Mouse (Mus musculus): Measurements from ENCODE around the gene Rpl13.
"Not testable (repeated sequence)": the region's sequence is repeated elsewhere in the genome, so short reads cannot be mapped to it uniquely, and the experiment has no call there.

Rpl13 gene

GRCm38 (mm10) chr8:123101735-123102685 is at the start of gene Rpl13:
Gene Rpl13, plus strand, starts transcription at chr8:123102350.
- DNase-seq (ENCODE audit: low read depth, low spot score): peak; percentile 90

GRCm38 (mm10) chr8:123062721-123063120 is 39.4 kb upstream of the Rpl13 start, which contains the start of gene Spg7:
Gene Spg7, plus strand, starts transcription at chr8:123062942.
- no peak for DNase-seq (ENCODE audit: low read depth, low spot score)

GRCm38 (mm10) chr8:123064072-123064471 is 38.1 kb upstream of the Rpl13 start:
- no peak for DNase-seq (ENCODE audit: low read depth, low spot score)

- DNase-seq (ENCODE audit: low read depth, low spot score): no peak
These were observed 37.3 kb upstream of the Rpl13 start for GRCm38 (mm10) chr8:123064809-123065213.

- DNase-seq (ENCODE audit: low read depth, low spot score): peak; percentile 91
These were observed 36.7 kb upstream of the Rpl13 start for GRCm38 (mm10) chr8:123065214-123066100.

- no peak for DNase-seq (ENCODE audit: low read depth, low spot score)
These were observed 36.0 kb upstream of the Rpl13 start for GRCm38 (mm10) chr8:123066101-123066683.

GRCm38 (mm10) chr8:123071176-123071575 is 31.0 kb upstream of the Rpl13 start:
- no peak for DNase-seq (ENCODE audit: low read depth, low spot score)

GRCm38 (mm10) chr8:123077213-123077612 is 24.9 kb upstream of the Rpl13 start:
- no peak for DNase-seq (ENCODE audit: low read depth, low spot score)

GRCm38 (mm10) chr8:123082993-123083392 is 19.2 kb upstream of the Rpl13 start:
- no peak for DNase-seq (ENCODE audit: low read depth, low spot score)

GRCm38 (mm10) chr8:123083610-123084009 is 18.5 kb upstream of the Rpl13 start:
- DNase-seq (ENCODE audit: low read depth, low spot score): no peak

GRCm38 (mm10) chr8:123087289-123087688 is 14.9 kb upstream of the Rpl13 start:
- DNase-seq (ENCODE audit: low read depth, low spot score): no peak

- no peak for DNase-seq (ENCODE audit: low read depth, low spot score)
These were observed 4.9 kb upstream of the Rpl13 start for GRCm38 (mm10) chr8:123097216-123097615.

- DNase-seq (ENCODE audit: low read depth, low spot score): no peak
These were observed 4.2 kb upstream of the Rpl13 start for GRCm38 (mm10) chr8:123097786-123098584.

- DNase-seq (ENCODE audit: low read depth, low spot score): no peak
These were observed 1.9 kb upstream of the Rpl13 start for GRCm38 (mm10) chr8:123100288-123100687.

GRCm38 (mm10) chr8:123101244-123101643 is 906 bp upstream of the Rpl13 start:
- DNase-seq (ENCODE audit: low read depth, low spot score): no peak

GRCm38 (mm10) chr8:123102855-123103254 is 705 bp downstream of the Rpl13 start:
- not testable (repeated sequence) for DNase-seq (ENCODE audit: low read depth, low spot score)

- DNase-seq (ENCODE audit: low read depth, low spot score): no peak
These were observed 1.1 kb downstream of the Rpl13 start for GRCm38 (mm10) chr8:123103285-123103684.

- no peak for DNase-seq (ENCODE audit: low read depth, low spot score)
These were observed 2.1 kb downstream of the Rpl13 start for GRCm38 (mm10) chr8:123104046-123104767.

- no peak for DNase-seq (ENCODE audit: low read depth, low spot score)
These were observed 3.6 kb downstream of the Rpl13 start for GRCm38 (mm10) chr8:123105553-123106326.
